Mouse (Mus musculus) limb, embryonic 13.5 days (tissue): ENCODE results near the gene B4galt3. TPM values are rescaled to one million over a fixed set of nuclear protein-coding genes. Genes with fewer than 3 reads are reported as not detected.
"Not testable (repeated sequence)": the region's sequence is repeated elsewhere in the genome, so short reads cannot be mapped to it uniquely, and the experiment has no call there.

ENCODE experiments used
- ATAC-seq: fragments of 200-750 bp; cut with Nextera tagmentation; 2 replicates; pipeline ENCODE4 v1.8.0; 2017; ENCODE audit warnings: low read depth, moderate number of reproducible peaks, moderate TSS enrichment; ENCODE audit not compliant: low FRiP score
- H3K27ac ChIP-seq: fragments of 300-500 bp; sonication (generic); 2 replicates; pipeline ENCODE4 v1.5.1; 2015; ENCODE audit warnings: inconsistent platforms, mild to moderate bottlenecking, moderate library complexity
- H3K27me3 ChIP-seq: fragments of 300-500 bp; sonication (generic); 2 replicates; pipeline ENCODE4 v1.6.1; 2015; ENCODE audit warnings: mild to moderate bottlenecking, inconsistent platforms
- H3K36me3 ChIP-seq: fragments of 300-500 bp; sonication (generic); 2 replicates; pipeline ENCODE4 v1.6.1; 2015; ENCODE audit warnings: inconsistent platforms, mild to moderate bottlenecking, moderate library complexity
- H3K4me1 ChIP-seq: fragments of 300-500 bp; sonication (generic); 2 replicates; pipeline ENCODE4 v1.6.1; 2015; ENCODE audit warnings: inconsistent platforms
- H3K4me2 ChIP-seq: fragments of 300-500 bp; sonication (generic); replicated peaks from 2 replicates; pipeline ENCODE4 v1.6.1; 2015; ENCODE audit warnings: inconsistent platforms, mild to moderate bottlenecking, moderate library complexity
- H3K4me3 ChIP-seq: fragments of 300-500 bp; sonication (generic); 2 replicates; pipeline ENCODE4 v1.5.1; 2015; ENCODE audit warnings: moderate library complexity, mild to moderate bottlenecking, inconsistent platforms
- H3K9ac ChIP-seq: fragments of 300-500 bp; sonication (generic); 2 replicates; pipeline ENCODE4 v1.6.1; 2015; ENCODE audit warnings: mild to moderate bottlenecking, inconsistent platforms
- H3K9me3 ChIP-seq: fragments of 300-500 bp; sonication (generic); 2 replicates; pipeline ENCODE4 v1.6.1; 2016; ENCODE audit warnings: inconsistent platforms
- WGBS: fragments of 180-500 bp; shearing (Covaris S2); methylation state at CpG from one replicate; pipeline ENCODE4 v1.1.7; 2015; 5-methylcytosine and 5-hydroxymethylcytosine counted together
- polyA plus RNA-seq: library from polyadenylated mRNA; unstranded; fragments of >200 nt; fragmentation: Nextera tagmentation; extraction: Ambion mirVana; gene quantifications from 2 replicates; pipeline ENCODE4 v1.2.1, GENCODE M21; 2015

Gene B4galt3
- polyA plus RNA-seq, 1 experiment from 2014 or later, result 94.0 TPM

GRCm38 (mm10) chr1:171231844-171232243 is 38.3 kb upstream of the B4galt3 start:
- H3K4me2 ChIP-seq, result no peak overlapping the region
- no peak for ATAC-seq
- 81% methylated on average over 4 of the region's 4 CpGs for WGBS

GRCm38 (mm10) chr1:171232348-171232747 is 37.8 kb upstream of the B4galt3 start:
- Histone ChIP-seq H3K9me3 (no peaks in the 10 kb centered on the region), H3K36me3 (peaks cover 41% of the 10 kb centered on the region), H3K4me3 (no peak overlapping the region), H3K4me1 (peaks cover 16% of the 10 kb centered on the region), H3K9ac (no peak overlapping the region), H3K27ac (no peak overlapping the region), H3K27me3 (no peaks in the 10 kb centered on the region), H3K4me2 (no peak overlapping the region)
- no peak for ATAC-seq
- 78% methylated on average over 5 of the region's 5 CpGs for WGBS

More at GRCm38 (mm10) chr1:171231844-171232243, 38.3 kb upstream of the B4galt3 start:
- Histone ChIP-seq H3K4me3 (no peak overlapping the region), H3K9ac (no peak overlapping the region), H3K27ac (no peak overlapping the region), H3K27me3 (no peaks in the 10 kb centered on the region), H3K36me3 (peaks cover 36% of the 10 kb centered on the region), H3K4me1 (peaks cover 16% of the 10 kb centered on the region), H3K9me3 (no peaks in the 10 kb centered on the region)

GRCm38 (mm10) chr1:171232800-171233730 is 37.1 kb upstream of the B4galt3 start:
- 85% methylated on average over 12 of the region's 12 CpGs for WGBS
- peaks cover 16% of the 10 kb centered on the region for H3K4me1 ChIP-seq
- no peak overlapping the region for H3K27ac ChIP-seq
- H3K27me3 ChIP-seq, result no peaks in the 10 kb centered on the region
- H3K9me3 ChIP-seq, result no peaks in the 10 kb centered on the region
- no peak overlapping the region for H3K4me3 ChIP-seq
- peaks cover 48% of the 10 kb centered on the region for H3K36me3 ChIP-seq
- H3K9ac ChIP-seq, result no peak overlapping the region
- H3K4me2 ChIP-seq, result no peak overlapping the region
- ATAC-seq, result no peak

- H3K4me2 ChIP-seq, result no peak within 1 kb of the TSS
- no peak for ATAC-seq
- 93% methylated on average over 14 of the region's 14 CpGs for WGBS
- H3K9ac ChIP-seq, result no peak within 1 kb of the TSS
- H3K27ac ChIP-seq, result no peak within 1 kb of the TSS
- peaks cover 58% of the 10 kb centered on the region for H3K36me3 ChIP-seq
- H3K27me3 ChIP-seq, result no peaks in the 10 kb centered on the region
- H3K4me3 ChIP-seq, result no peak within 1 kb of the TSS
- no peaks in the 10 kb centered on the region for H3K9me3 ChIP-seq
- peaks cover 16% of the 10 kb centered on the region for H3K4me1 ChIP-seq
Measured at GRCm38 (mm10) chr1:171234126-171234525, 36.0 kb upstream of the B4galt3 start, which contains the start of gene Fcer1g. Gene Fcer1g, minus strand, starts transcription at chr1:171234365.

- Histone ChIP-seq H3K9me3 (no peaks in the 10 kb centered on the region), H3K4me1 (peaks cover 16% of the 10 kb centered on the region), H3K4me2 (no peak overlapping the region), H3K4me3 (no peak overlapping the region), H3K27ac (no peak overlapping the region), H3K36me3 (peaks cover 63% of the 10 kb centered on the region), H3K27me3 (no peaks in the 10 kb centered on the region), H3K9ac (no peak overlapping the region)
- no peak for ATAC-seq
- WGBS, result 84% methylated on average over 4 of the region's 4 CpGs
Measured at GRCm38 (mm10) chr1:171234538-171234937, 35.6 kb upstream of the B4galt3 start.

- peaks cover 75% of the 10 kb centered on the region for H3K36me3 ChIP-seq
Measured at GRCm38 (mm10) chr1:171235791-171236190, 34.3 kb upstream of the B4galt3 start.

GRCm38 (mm10) chr1:171237438-171237837 is 32.7 kb upstream of the B4galt3 start:
- no peak overlapping the region for H3K27ac ChIP-seq
- no peak overlapping the region for H3K4me2 ChIP-seq
- H3K4me1 ChIP-seq, result no peaks in the 10 kb centered on the region
- H3K27me3 ChIP-seq, result no peaks in the 10 kb centered on the region
- no peak overlapping the region for H3K9ac ChIP-seq
- no peaks in the 10 kb centered on the region for H3K9me3 ChIP-seq
- WGBS, result 90% methylated on average over 6 of the region's 6 CpGs
- no peak overlapping the region for H3K4me3 ChIP-seq
- no peak for ATAC-seq
- H3K36me3 ChIP-seq, result peaks cover 92% of the 10 kb centered on the region

More at GRCm38 (mm10) chr1:171235791-171236190, 34.3 kb upstream of the B4galt3 start:
- Histone ChIP-seq H3K4me2 (no peak overlapping the region), H3K9ac (no peak overlapping the region), H3K4me1 (peaks cover 4% of the 10 kb centered on the region), H3K27me3 (no peaks in the 10 kb centered on the region), H3K9me3 (no peaks in the 10 kb centered on the region), H3K4me3 (no peak overlapping the region), H3K27ac (no peak overlapping the region)
- WGBS, result 93% methylated on average over 4 of the region's 4 CpGs
- ATAC-seq, result no peak

GRCm38 (mm10) chr1:171238463-171238862 is 31.7 kb upstream of the B4galt3 start:
- ATAC-seq, result no peak
- Histone ChIP-seq H3K4me1 (no peaks in the 10 kb centered on the region), H3K27me3 (no peaks in the 10 kb centered on the region), H3K4me2 (no peak overlapping the region), H3K27ac (no peak overlapping the region), H3K9me3 (no peaks in the 10 kb centered on the region), H3K9ac (no peak overlapping the region), H3K36me3 (peaks cover 99% of the 10 kb centered on the region), H3K4me3 (no peak overlapping the region)
- 73% methylated on average over 14 of the region's 14 CpGs for WGBS

- WGBS, result 83% methylated on average over 15 of the region's 15 CpGs
- Histone ChIP-seq H3K9me3 (no peaks in the 10 kb centered on the region), H3K27ac (no peak overlapping the region), H3K4me1 (peaks cover 3% of the 10 kb centered on the region; the same call in 1 of the 2 replicates), H3K36me3 (peaks cover 96% of the 10 kb centered on the region), H3K9ac (0 out of 2 replicates have a peak overlapping the region, but pooled peaks have one; percentile 19), H3K4me3 (no peak overlapping the region), H3K4me2 (no peak overlapping the region), H3K27me3 (no peaks in the 10 kb centered on the region)
- ATAC-seq, result no peak
Measured at GRCm38 (mm10) chr1:171239992-171240744, 30.0 kb upstream of the B4galt3 start.

GRCm38 (mm10) chr1:171240911-171241310 is 29.2 kb upstream of the B4galt3 start:
- Histone ChIP-seq H3K4me2 (no peak overlapping the region), H3K36me3 (peaks cover 93% of the 10 kb centered on the region), H3K9me3 (no peaks in the 10 kb centered on the region), H3K27ac (no peak overlapping the region), H3K4me1 (peaks cover 9% of the 10 kb centered on the region), H3K27me3 (no peaks in the 10 kb centered on the region), H3K4me3 (no peak overlapping the region), H3K9ac (no peak overlapping the region)
- ATAC-seq, result no peak
- 86% methylated on average over 10 of the region's 10 CpGs for WGBS

GRCm38 (mm10) chr1:171241952-171242351 is 28.2 kb upstream of the B4galt3 start:
- WGBS, result 86% methylated on average over 12 of the region's 12 CpGs
- H3K9me3 ChIP-seq, H3K9ac ChIP-seq, H3K4me3 ChIP-seq, H3K27ac ChIP-seq, H3K4me2 ChIP-seq, ATAC-seq, H3K27me3 ChIP-seq: not testable (repeated sequence)
- peaks cover 83% of the 10 kb centered on the region for H3K36me3 ChIP-seq
- peaks cover 15% of the 10 kb centered on the region for H3K4me1 ChIP-seq

GRCm38 (mm10) chr1:171245353-171245752 is 24.8 kb upstream of the B4galt3 start:
- Histone ChIP-seq H3K9me3 (no peaks in the 10 kb centered on the region), H3K27ac (no peak overlapping the region), H3K9ac (peak overlapping the region; percentile 19; the same call in 1 of the 2 replicates), H3K4me3 (no peak overlapping the region), H3K27me3 (no peaks in the 10 kb centered on the region), H3K4me2 (peak overlapping the region; percentile 84), H3K36me3 (peaks cover 49% of the 10 kb centered on the region), H3K4me1 (peaks cover 41% of the 10 kb centered on the region)
- ATAC-seq, result no peak
- 78% methylated on average over 8 of the region's 8 CpGs for WGBS
